Mouse (Mus musculus): ENCODE measurements around the gene Hist2h3c1.
"Not testable (repeated sequence)": the region's sequence is repeated elsewhere in the genome, so short reads cannot be mapped to it uniquely, and the experiment has no call there.

Gene Hist2h3c1

DNA sequence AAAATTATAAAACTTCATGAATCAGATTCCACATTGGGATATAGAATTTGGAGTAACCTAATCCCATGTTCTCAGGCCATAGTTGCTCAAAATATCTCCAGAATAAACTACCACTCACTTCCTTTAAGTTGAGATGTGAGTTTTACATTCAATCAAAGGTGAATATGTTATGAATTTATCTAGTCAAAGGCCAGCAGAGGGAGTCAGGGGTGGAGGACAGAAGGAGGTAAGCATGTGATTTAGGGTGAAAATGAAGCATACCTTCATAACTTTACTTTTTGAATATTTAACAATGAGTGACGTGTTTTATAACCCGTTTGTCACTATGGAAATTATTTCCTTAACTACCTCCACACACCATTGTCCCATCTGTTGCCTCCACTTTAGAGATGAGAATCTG lies 11.6 kb upstream of the Hist2h3c1 start:
- no peak for DNase-seq (ENCODE audit: low read depth, low spot score)

DNA sequence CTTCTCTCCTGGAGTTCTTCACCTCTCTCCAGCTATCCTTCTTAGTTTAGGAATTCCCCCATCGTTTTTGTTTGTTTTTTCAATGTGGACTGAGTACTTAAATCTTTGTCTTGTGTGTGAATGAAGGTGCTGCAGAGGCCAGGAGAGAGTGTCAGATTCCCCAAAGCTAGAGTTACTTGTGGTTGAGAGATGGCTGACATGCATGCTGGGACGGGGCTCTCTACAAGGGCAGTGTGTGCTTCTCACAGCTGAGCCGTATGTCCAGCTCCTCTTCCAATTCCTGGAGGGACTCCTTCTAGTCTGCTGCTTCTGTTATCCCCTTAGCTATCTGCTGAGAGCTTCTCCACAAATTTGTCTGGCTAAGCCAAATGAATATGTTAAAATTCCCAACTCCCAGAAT lies 10.6 kb upstream of the Hist2h3c1 start:
- DNase-seq (ENCODE audit: low read depth, low spot score), result no peak

DNA sequence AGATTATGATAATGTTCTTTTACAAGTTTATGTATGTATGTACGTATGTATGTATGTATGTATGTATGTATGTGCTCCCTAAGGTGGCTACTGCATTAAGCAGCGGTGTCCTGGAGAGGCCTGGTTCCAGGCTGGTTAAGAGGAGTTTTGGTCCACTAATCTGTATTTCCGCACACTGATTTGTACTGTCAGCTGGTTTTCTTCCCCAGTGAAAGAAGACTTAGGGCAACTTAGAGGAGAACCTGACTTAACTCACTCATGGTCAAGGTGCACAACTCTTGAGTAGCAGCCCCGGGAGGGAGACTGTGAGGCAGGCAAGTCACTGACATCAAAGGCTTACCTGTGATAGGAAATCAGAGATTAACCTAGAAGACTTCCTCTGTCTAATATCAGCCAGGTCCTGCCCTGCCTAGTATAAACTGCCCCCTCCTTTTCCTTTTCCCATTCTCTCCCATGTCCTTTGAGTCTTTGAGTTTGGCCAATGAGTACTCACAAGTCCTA lies 9.6 kb upstream of the Hist2h3c1 start:
- no peak for DNase-seq (ENCODE audit: low read depth, low spot score)

DNA sequence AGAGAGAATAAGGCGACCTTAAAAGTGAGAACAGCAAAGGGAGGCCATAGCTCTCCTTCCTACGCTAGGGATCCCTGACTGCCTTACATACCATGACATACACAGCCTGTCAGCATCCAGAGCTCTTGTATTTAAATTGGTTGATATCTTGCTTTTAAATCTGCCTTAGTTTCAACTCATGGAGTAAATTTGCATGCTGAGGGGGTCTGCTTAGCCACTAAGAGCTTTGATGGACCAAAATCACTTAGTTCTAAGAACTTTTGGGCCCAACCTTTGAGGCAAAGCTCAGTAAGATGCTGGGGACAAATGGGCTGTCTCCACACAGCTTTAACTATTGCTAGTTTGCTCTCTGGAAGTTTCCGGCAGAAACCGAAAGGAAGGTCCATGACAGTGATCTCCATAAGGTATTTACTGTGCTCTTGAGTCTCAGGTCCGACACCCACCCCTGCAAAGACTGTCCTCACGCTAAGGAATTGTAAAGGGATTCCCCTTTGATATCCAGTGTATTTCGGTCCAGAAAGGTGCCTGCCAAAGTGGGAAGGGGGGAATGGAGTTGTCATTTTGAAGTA lies 9.1 kb upstream of the Hist2h3c1 start:
- DNase-seq (ENCODE audit: low read depth, low spot score), result no peak

DNA sequence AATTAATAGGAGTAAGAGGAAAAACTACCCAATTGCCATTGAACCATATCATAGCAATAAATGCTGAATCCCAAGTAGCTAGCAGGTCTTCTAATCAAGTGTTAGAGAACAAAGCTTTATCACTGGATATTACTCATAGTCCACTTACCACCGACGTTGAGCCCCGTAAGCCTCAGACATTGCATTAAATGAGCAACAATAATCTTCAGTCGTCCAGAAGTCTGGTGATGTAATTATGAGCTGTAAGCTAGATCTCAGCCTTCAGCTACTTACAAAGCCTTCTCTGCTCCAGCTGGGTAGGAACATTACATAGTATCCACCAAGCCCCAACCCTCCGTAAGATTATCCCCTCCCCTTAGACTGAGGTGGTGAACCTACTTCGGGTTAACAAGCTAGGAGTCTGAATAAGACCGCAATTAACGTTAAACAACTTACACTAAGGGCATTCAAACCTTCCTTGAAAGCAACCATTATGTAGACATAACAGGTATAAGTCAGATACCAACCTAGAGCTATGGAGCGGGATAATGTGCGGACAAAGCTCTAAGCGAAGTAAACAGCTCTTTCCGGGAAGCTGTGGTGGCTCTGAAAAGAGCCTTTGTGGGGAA lies 8.5 kb upstream of the Hist2h3c1 start:
- DNase-seq (ENCODE audit: low read depth, low spot score), result no peak

DNA sequence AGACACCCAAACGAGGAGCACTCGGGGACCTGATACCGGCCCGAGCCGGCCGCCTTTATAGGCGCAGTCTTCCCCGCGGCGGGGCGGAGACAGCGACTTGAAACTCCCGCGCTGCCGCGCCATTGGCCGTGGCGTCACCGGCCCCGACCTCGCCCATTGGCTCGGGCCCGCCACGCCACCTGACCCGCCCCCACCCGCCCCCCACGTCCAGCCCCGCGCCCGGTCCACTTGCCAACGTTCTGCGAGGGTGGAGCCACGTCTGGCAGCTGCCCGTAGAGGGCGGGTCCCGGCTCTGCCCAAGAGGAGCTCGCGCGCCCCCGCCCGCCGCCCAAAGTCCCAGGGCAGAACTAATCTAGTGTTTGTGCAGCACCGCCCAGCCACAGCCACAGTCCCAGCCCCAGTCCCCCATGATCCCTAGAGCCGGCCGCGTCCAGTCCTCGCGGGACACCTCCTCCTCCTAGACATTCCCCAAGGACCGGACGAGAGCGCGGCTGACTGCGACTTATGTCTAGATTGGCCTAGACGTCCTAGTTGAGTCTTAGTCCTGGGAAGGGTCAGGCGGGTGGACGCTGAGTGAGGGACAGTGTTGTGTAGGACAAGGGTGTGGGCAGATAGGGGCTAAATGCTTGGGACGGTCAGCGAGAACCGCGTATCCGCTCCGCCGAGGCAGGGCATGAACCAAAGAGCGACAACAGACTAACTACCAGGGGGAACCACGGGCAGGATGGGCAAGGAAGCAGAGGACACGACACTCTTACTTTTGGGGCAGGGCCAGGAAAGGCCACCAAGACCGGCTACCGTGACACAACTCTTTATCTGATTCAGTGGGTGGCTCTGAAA lies 7.3 kb upstream of the Hist2h3c1 start, which contains the start of gene Hist2h3c2:
Hist2h3c2 (minus strand) TSS at position 174 of the 840 bp plus-strand sequence.
- DNase-seq (ENCODE audit: low read depth, low spot score), result not testable (repeated sequence)

DNA sequence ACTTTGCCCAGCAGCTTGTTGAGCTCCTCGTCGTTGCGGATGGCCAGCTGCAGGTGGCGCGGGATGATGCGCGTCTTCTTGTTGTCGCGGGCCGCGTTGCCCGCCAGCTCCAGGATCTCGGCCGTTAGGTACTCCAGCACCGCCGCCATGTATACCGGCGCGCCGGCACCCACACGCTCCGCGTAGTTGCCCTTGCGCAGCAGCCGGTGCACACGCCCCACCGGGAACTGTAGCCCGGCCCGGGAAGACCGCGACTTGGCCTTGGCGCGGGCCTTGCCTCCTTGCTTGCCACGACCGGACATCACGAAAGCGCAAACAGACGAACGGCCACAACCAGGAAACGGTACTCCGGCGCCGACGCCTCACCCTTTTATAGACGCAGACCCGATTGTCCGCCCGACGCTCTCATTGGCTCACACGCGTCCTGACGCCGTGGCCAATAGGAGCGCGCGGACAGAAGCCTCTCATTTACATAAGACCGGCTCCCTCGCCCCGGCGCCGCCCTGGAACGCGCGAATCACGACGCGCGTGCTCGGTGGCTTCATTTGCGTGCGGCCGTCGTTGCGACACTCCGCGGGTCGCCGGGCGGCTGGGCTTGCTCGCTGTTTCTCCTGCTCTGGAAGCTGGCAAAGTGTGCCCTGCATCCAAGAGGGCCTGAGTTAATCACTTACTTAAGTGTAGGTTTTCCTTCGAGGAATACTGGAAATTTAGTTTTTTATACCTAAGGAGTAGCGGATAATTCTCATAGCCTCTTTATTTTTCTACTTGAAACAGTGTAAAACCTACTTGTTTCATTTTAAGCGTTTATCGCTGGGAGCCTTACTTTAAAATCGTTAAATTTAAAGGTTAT lies 6.3 kb upstream of the Hist2h3c1 start, which contains the start of gene Hist2h2aa2:
Hist2h2aa2 (minus strand) TSS at position 328 of the 850 bp plus-strand sequence.
- peak; percentile 48 for DNase-seq (ENCODE audit: low read depth, low spot score)

DNA sequence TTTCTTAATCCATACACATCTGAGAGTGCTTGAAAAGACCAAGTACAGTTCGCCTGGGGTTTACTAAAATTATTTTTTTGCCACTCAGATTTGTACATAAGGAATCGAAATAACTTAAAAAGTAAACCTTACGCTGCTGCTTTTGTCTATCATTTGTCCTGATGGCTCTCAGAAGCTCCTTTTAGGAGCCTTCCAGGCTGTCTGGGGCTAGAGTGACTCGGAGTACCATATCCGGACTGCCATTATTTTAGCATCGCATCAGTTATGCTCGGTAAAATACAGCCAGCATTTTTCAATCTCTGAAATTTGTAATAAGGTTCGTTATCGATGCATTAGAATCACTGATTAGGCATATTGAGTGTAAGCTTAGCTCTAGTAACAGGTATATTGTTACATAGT lies 5.7 kb upstream of the Hist2h3c1 start:
- DNase-seq (ENCODE audit: low read depth, low spot score), result no peak

DNA sequence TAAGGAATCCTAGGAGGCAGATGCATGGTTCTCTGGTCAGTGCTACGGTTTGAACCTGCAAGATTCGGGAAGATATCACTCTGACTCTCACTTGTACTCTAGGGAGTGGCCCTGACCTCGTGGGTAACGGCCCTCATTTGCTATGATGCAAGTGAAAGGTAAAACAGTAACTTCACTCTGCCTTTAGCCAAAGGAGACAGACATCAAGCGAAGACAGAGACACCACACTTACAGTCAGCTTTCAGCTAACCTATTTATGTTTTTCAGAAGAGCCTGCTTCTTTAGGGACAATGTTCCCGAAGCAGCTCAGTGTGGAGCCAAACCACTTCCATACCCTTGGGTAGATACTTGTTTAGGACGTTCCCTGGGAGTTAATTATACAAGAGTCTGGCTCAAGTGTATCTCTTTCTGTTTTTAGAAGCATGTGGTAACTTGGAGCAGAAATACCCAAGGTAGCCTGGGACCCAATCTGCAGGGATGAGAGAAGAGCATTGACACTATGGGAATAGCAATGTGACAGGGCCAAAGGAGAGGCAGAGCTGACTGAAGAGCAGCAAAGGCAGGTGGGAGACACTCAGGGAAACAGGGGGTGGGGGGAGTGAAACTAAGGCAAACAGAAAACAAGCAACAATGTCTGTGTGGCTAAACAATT lies 2.4 kb upstream of the Hist2h3c1 start:
- DNase-seq (ENCODE audit: low read depth, low spot score), result no peak

DNA sequence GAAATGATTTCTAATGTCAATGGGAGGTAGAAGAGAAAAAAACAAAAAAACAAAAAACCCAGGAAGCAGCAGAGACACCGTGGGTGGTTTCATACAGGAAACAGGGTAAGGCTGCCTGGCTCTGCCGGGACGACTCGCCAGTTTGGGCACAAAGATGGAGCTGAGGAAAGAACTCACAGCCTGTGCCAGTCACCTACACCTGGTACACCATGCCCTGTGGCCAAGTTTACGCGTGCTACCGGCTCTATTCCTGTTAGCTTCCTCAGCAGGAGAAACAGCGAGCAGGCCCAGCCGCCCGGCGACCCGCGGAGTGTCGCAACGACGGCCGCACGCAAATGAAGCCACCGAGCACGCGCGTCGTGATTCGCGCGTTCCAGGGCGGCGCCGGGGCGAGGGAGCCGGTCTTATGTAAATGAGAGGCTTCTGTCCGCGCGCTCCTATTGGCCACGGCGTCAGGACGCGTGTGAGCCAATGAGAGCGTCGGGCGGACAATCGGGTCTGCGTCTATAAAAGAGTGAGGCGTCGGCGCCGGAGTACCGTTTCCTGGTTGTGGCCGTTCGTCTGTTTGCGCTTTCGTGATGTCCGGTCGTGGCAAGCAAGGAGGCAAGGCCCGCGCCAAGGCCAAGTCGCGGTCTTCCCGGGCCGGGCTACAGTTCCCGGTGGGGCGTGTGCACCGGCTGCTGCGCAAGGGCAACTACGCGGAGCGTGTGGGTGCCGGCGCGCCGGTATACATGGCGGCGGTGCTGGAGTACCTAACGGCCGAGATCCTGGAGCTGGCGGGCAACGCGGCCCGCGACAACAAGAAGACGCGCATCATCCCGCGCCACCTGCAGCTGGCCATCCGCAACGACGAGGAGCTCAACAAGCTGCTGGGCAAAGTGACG lies 1.2 kb upstream of the Hist2h3c1 start, which contains the start of gene Hist2h2aa1:
Hist2h2aa1 (plus strand) TSS at position 495 of the 884 bp plus-strand sequence.
- peak; percentile 50 for DNase-seq (ENCODE audit: low read depth, low spot score)

DNA sequence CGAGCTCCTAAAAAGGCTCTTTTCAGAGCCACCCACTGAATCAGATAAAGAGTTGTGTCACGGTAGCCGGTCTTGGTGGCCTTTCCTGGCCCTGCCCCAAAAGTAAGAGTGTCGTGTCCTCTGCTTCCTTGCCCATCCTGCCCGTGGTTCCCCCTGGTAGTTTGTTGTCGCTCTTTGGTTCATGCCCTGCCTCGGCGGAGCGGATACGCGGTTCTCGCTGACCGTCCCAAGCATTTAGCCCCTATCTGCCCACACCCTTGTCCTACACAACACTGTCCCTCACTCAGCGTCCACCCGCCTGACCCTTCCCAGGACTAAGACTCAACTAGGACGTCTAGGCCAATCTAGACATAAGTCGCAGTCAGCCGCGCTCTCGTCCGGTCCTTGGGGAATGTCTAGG lies 467 bp upstream of the Hist2h3c1 start:
- DNase-seq (ENCODE audit: low read depth, low spot score), result not testable (repeated sequence)

DNA sequence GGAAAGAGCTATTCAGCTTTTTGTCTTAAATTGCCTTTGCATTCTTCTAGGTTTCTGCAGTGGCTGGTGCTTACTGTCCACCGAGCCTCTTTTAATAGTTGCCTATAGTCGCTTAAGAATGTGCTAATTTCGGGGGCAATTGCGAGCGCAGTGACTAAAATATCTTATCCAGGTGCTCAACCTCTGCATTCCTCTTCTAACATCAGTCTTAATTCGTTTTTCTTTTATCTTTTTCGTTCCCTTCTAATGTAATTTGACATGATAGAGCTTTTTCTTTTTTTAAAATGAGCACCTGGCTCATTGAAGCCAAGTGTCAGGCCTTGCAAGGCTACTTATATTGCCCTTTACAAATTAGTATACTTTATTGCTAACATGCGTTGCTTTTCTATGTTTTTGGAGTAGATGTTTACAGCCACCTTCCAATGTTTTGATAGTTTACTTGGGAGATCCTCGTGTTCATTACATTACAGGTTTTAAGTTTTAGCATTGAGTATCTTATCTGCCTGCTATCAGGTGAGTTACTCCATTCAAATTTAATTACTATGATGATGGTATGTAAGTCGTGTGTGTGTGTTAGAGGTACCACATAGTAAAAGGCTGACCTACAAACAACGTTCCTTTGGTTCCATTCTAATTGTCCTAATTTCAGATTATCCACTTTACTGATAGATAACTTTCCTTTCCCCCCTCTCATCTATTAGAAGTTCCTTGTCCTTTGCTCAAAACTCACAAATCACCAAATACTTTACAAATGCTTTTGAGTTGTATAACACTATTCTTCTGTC lies 1.1 kb downstream of the Hist2h3c1 start:
- DNase-seq (ENCODE audit: low read depth, low spot score), result no peak

DNA sequence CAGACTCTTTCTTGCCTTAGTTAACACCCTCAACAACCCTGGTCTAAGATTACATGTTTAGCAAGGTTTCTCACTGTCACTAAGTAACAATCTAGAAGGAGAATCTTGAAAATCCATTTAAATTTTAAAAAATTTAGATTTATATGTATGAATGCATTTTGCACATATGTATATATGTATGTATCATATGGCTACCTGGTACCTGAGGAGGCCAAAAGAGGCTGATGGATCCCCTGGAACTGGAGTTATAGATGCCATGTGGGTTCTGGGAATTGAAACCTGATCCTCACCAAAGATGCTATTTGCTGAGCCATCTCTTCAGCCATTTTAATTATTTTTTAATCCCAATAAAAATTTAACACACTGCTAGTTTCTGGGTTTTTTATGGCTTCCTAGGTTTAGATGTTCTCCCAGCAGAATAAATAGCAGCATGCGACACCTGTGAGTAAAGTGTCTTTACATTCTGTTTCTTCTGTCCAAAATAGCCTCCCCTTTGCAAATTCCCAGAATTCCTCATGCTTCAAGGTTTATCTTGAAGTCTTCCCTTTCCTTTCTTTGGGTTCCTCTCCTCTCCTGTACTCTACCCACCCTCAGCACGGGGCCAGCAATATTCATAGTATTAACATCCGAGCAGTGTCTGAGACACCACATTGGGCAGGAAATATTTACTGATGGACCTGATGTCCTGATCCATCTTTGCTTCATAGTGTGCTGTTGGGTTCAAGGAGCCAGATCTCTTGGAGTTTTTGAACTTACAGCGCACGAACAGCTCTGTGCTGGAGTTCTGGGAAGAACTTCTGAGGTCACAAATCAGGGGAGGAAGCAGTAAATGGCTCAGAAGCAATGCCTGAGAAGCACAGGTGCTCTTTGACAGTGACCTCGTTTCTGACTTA lies 1.9 kb downstream of the Hist2h3c1 start:
- DNase-seq (ENCODE audit: low read depth, low spot score), result no peak

DNA sequence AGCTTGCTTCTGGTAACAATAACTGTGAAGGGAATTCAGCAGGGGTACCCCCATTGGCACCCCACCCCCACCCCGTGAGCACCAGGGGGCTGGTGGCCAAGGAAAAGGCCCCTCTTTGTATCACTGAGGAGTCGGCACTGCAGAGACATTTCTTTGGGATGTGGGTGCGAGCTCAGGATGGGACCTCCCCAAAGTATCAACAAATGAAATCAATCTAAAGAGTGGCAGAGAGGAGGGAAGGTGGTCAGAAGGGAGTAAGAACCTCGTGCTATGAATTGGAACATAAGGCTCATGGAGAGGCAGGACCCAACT lies 2.5 kb downstream of the Hist2h3c1 start:
- no peak for DNase-seq (ENCODE audit: low read depth, low spot score)

DNA sequence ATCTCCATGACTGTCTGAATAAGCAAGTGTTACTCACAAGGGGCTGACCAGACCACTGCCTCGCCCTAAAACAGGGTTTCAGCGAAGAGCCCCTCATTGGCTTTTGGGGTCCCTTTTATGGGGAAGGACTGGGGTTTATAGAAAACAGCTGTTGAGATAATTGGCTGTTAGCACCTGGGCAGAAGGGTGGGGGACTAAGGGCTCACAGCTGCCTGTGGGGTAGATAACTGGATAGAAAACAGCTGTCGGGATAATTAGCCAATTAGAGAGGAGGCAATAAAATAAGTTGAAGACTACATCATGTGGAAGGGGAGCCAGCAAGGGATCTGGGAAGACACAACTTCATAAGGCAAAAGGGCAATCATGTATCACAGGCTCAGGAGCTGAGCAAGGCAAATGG lies 4.4 kb downstream of the Hist2h3c1 start:
- DNase-seq (ENCODE audit: low read depth, low spot score), result no peak

DNA sequence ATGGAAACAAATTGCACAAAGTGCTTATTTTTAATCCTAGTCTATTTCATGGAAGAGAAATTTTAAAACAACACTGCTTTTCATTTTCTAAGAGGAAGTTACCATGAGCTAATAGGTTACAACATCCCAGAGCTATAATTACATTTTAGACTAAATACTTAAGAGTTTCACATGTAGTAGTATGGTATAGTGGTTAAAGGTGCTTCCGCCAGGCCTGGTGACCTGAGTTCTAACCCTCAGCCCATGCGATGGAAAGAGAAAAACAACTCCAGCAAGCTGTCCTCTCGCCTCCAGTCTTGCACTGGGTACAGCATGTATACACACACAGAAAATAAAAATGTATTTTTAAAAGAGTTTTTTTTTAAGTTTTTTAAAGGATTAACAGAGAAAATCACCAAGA lies 5.3 kb downstream of the Hist2h3c1 start:
- no peak for DNase-seq (ENCODE audit: low read depth, low spot score)

DNA sequence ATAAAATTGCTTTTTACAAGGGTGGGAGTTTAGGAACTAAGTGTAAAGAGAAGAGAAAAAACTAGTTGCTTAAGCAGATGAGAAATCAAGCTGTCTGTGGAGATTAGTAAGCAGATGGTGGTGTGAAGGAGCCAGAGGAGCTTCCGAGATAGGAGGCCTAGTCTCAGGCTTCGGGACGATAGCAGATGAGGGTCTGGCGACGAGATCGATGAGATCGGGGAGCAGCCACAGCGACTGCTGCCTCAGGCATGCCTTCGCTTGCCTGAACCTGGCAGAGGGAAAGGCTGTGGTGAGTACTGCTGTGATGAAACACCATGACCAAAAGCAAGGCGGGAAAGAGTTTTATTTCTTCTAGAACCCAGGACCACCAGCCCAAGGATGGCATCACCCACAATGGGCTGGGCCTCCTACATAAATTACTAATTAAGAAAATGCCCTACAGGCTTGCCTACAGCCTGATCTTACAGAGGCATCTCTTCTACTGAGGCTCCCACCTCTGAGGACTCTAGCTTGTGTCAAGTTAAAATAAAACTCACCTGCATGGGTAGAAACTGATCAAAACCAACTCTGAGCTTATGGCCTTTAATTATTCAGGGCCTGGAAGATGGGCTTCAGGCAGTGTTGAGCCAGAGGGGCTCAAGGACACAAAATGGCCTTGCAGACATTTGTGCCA lies 8.3 kb downstream of the Hist2h3c1 start:
- DNase-seq (ENCODE audit: low read depth, low spot score), result no peak

Data from telencephalon, adult 2 months (tissue).